Mouse (Mus musculus): Measurements from ENCODE around the gene Zfp697. TPM values are rescaled to one million over a fixed set of nuclear protein-coding genes. Genes with fewer than 3 reads are reported as not detected.

Gene Zfp697
- polyA plus RNA-seq, 1 experiment from 2014 or later: 8.8 TPM

- DNase-seq (ENCODE audit: low spot score): no peak
- WGBS: 84% methylated on average over 2 of the region's 2 CpGs
- H3K9me3 ChIP-seq: no peaks in the 10 kb centered on the region
- H3K4me1 ChIP-seq: no peaks in the 10 kb centered on the region
- H3K27ac ChIP-seq (replicated peaks): no peak overlapping the region
- H3K4me3 ChIP-seq: no peak overlapping the region
- H3K36me3 ChIP-seq (replicated peaks): 0 out of 2 replicates have a peak, but pooled peaks cover 6% of the 10 kb centered on the region
- no peaks in the 10 kb centered on the region for H3K27me3 ChIP-seq (replicated peaks; ENCODE audit: low read depth, poor library complexity, severe bottlenecking)
Observed at GRCm38 (mm10) chr3:98413733-98414132, 31.5 kb downstream of the Zfp697 start.

- no peak overlapping the region for H3K4me3 ChIP-seq
- H3K9me3 ChIP-seq: no peaks in the 10 kb centered on the region
- no peak for DNase-seq (ENCODE audit: low spot score)
- H3K27me3 ChIP-seq (replicated peaks; ENCODE audit: low read depth, poor library complexity, severe bottlenecking): no peaks in the 10 kb centered on the region
- no peak overlapping the region for H3K27ac ChIP-seq (replicated peaks)
- WGBS: 87% methylated on average over 3 of the region's 3 CpGs
- no peaks in the 10 kb centered on the region for H3K4me1 ChIP-seq
- H3K36me3 ChIP-seq (replicated peaks): 0 out of 2 replicates have a peak, but pooled peaks cover 6% of the 10 kb centered on the region
Observed at GRCm38 (mm10) chr3:98414296-98414695, 32.0 kb downstream of the Zfp697 start.

GRCm38 (mm10) chr3:98416426-98417250 is 34.4 kb downstream of the Zfp697 start:
- Histone ChIP-seq H3K9me3 (no peaks in the 10 kb centered on the region), H3K36me3 (replicated peaks) (0 out of 2 replicates have a peak, but pooled peaks cover 2% of the 10 kb centered on the region), H3K27me3 (replicated peaks; ENCODE audit: low read depth, poor library complexity, severe bottlenecking) (no peaks in the 10 kb centered on the region), H3K4me1 (no peaks in the 10 kb centered on the region; the same call in 1 of the 2 replicates), H3K27ac (replicated peaks) (no peak overlapping the region), H3K4me3 (no peak overlapping the region)
- WGBS: 82% methylated on average over 5 of the region's 5 CpGs
- DNase-seq (ENCODE audit: low spot score): no peak

GRCm38 (mm10) chr3:98417328-98417727 is 35.1 kb downstream of the Zfp697 start:
- Histone ChIP-seq H3K27ac (replicated peaks) (no peak overlapping the region), H3K4me1 (no peaks in the 10 kb centered on the region; the same call in 1 of the 2 replicates), H3K27me3 (replicated peaks; ENCODE audit: low read depth, poor library complexity, severe bottlenecking) (no peaks in the 10 kb centered on the region), H3K9me3 (no peaks in the 10 kb centered on the region), H3K4me3 (no peak overlapping the region), H3K36me3 (replicated peaks) (0 out of 2 replicates have a peak, but pooled peaks cover 2% of the 10 kb centered on the region)
- no peak for DNase-seq (ENCODE audit: low spot score)
- 88% methylated on average over 4 of the region's 4 CpGs for WGBS

GRCm38 (mm10) chr3:98418991-98419785 is 36.9 kb downstream of the Zfp697 start:
- Histone ChIP-seq H3K36me3 (replicated peaks) (peaks cover 2% of the 10 kb centered on the region; the same call in 1 of the 2 replicates), H3K27ac (replicated peaks) (no peak overlapping the region), H3K9me3 (no peaks in the 10 kb centered on the region), H3K4me3 (no peak overlapping the region), H3K4me1 (no peaks in the 10 kb centered on the region; the same call in 1 of the 2 replicates), H3K27me3 (replicated peaks; ENCODE audit: low read depth, poor library complexity, severe bottlenecking) (no peaks in the 10 kb centered on the region)
- no peak for DNase-seq (ENCODE audit: low spot score)
- WGBS: 77% methylated on average over 6 of the region's 6 CpGs

- no peaks in the 10 kb centered on the region for H3K9me3 ChIP-seq
- H3K27me3 ChIP-seq (replicated peaks; ENCODE audit: low read depth, poor library complexity, severe bottlenecking): no peaks in the 10 kb centered on the region
- no peaks in the 10 kb centered on the region; the same call in 1 of the 2 replicates for H3K4me1 ChIP-seq
- peaks cover 2% of the 10 kb centered on the region; the same call in 1 of the 2 replicates for H3K36me3 ChIP-seq (replicated peaks)
- H3K27ac ChIP-seq (replicated peaks): no peak overlapping the region
- DNase-seq (ENCODE audit: low spot score): no peak
- 55% methylated on average over 4 of the region's 4 CpGs for WGBS
- H3K4me3 ChIP-seq: no peak overlapping the region
Observed at GRCm38 (mm10) chr3:98419786-98420070, 37.5 kb downstream of the Zfp697 start.

GRCm38 (mm10) chr3:98422926-98423325 is 40.7 kb downstream of the Zfp697 start:
- H3K4me1 ChIP-seq: peaks cover 12% of the 10 kb centered on the region
- peaks cover 9% of the 10 kb centered on the region for H3K36me3 ChIP-seq (replicated peaks)
- H3K4me3 ChIP-seq: no peak overlapping the region
- no peaks in the 10 kb centered on the region for H3K9me3 ChIP-seq
- no peak for DNase-seq (ENCODE audit: low spot score)
- no peak overlapping the region for H3K27ac ChIP-seq (replicated peaks)
- 86% methylated on average over 4 of the region's 4 CpGs for WGBS
- H3K27me3 ChIP-seq (replicated peaks; ENCODE audit: low read depth, poor library complexity, severe bottlenecking): peaks cover 30% of the 10 kb centered on the region

- no peak for DNase-seq (ENCODE audit: low spot score)
- H3K27me3 ChIP-seq (replicated peaks; ENCODE audit: low read depth, poor library complexity, severe bottlenecking): peaks cover 58% of the 10 kb centered on the region
- WGBS: 32% methylated on average over 5 of the region's 5 CpGs
Observed at GRCm38 (mm10) chr3:98426749-98427148, 44.5 kb downstream of the Zfp697 start.

GRCm38 (mm10) chr3:98427260-98427599 is 45.0 kb downstream of the Zfp697 start:
- Histone ChIP-seq H3K4me1 (peaks cover 28% of the 10 kb centered on the region), H3K4me3 (peak overlapping the region; percentile 69), H3K27ac (replicated peaks) (0 out of 2 replicates have a peak overlapping the region, but pooled peaks have one; percentile 65), H3K9me3 (no peaks in the 10 kb centered on the region), H3K36me3 (replicated peaks) (peaks cover 9% of the 10 kb centered on the region), H3K27me3 (replicated peaks; ENCODE audit: low read depth, poor library complexity, severe bottlenecking) (peaks cover 58% of the 10 kb centered on the region)
- 3% methylated on average over 23 of the region's 23 CpGs for WGBS
- no peak for DNase-seq (ENCODE audit: low spot score)

More at GRCm38 (mm10) chr3:98426749-98427148, 44.5 kb downstream of the Zfp697 start:
- H3K4me1 ChIP-seq: peaks cover 28% of the 10 kb centered on the region
- no peaks in the 10 kb centered on the region for H3K9me3 ChIP-seq
- H3K4me3 ChIP-seq: peak overlapping the region; percentile 69
- H3K36me3 ChIP-seq (replicated peaks): peaks cover 9% of the 10 kb centered on the region
- no peak overlapping the region for H3K27ac ChIP-seq (replicated peaks)

GRCm38 (mm10) chr3:98427600-98428448 is 45.6 kb downstream of the Zfp697 start:
- peak overlapping the region; percentile 65; the same call in 1 of the 2 replicates for H3K27ac ChIP-seq (replicated peaks)
- peak overlapping the region; percentile 69 for H3K4me3 ChIP-seq
- peaks cover 9% of the 10 kb centered on the region for H3K36me3 ChIP-seq (replicated peaks)
- H3K9me3 ChIP-seq: no peaks in the 10 kb centered on the region
- 2% methylated on average over 110 of the region's 110 CpGs for WGBS
- peaks cover 58% of the 10 kb centered on the region for H3K27me3 ChIP-seq (replicated peaks; ENCODE audit: low read depth, poor library complexity, severe bottlenecking)
- peaks cover 28% of the 10 kb centered on the region for H3K4me1 ChIP-seq
- DNase-seq (ENCODE audit: low spot score): peak; percentile 89

GRCm38 (mm10) chr3:98428449-98428775 is 46.2 kb downstream of the Zfp697 start:
- DNase-seq (ENCODE audit: low spot score): no peak
- no peaks in the 10 kb centered on the region for H3K9me3 ChIP-seq
- H3K27me3 ChIP-seq (replicated peaks; ENCODE audit: low read depth, poor library complexity, severe bottlenecking): peaks cover 58% of the 10 kb centered on the region
- WGBS: 4% methylated on average over 17 of the region's 17 CpGs
- peaks cover 9% of the 10 kb centered on the region for H3K36me3 ChIP-seq (replicated peaks)
- peak overlapping the region; percentile 69 for H3K4me3 ChIP-seq
- H3K4me1 ChIP-seq: peaks cover 28% of the 10 kb centered on the region
- H3K27ac ChIP-seq (replicated peaks): no peak overlapping the region

GRCm38 (mm10) chr3:98428928-98429525 is 46.8 kb downstream of the Zfp697 start:
- Histone ChIP-seq H3K27ac (replicated peaks) (no peak overlapping the region), H3K4me3 (peak overlapping the region; percentile 69), H3K36me3 (replicated peaks) (peaks cover 9% of the 10 kb centered on the region), H3K27me3 (replicated peaks; ENCODE audit: low read depth, poor library complexity, severe bottlenecking) (peaks cover 58% of the 10 kb centered on the region), H3K4me1 (peaks cover 29% of the 10 kb centered on the region), H3K9me3 (no peaks in the 10 kb centered on the region)
- 15% methylated on average over 8 of the region's 8 CpGs for WGBS
- no peak for DNase-seq (ENCODE audit: low spot score)

All from embryonic facial prominence, embryonic 10.5 days (tissue).